Mouse (Mus musculus) activated CD4-positive, CD25-positive, alpha-beta regulatory T cell, adult 4 months (primary cell): Measurements from ENCODE around the gene Olfr1487. TPM values are rescaled to one million over a fixed set of nuclear protein-coding genes. Genes with fewer than 3 reads are reported as not detected.
"Not testable (repeated sequence)": the region's sequence is repeated elsewhere in the genome, so short reads cannot be mapped to it uniquely, and the experiment has no call there.

Source experiments
- ATAC-seq: one replicate; pipeline ENCODE4 v1.8.0; 2017
- polyA plus RNA-seq, 2 experiments: library from polyadenylated mRNA; unstranded; fragments of 100-300 nt; shearing (Covaris generic); gene quantifications; one replicate each; pipeline ENCODE4 v1.2.1; 2017

The Olfr1487 gene
- not detected for polyA plus RNA-seq

- not testable (repeated sequence) for ATAC-seq
Observed at GRCm38 (mm10) chr19:13617075-13617474, at the start of gene Olfr1487. Olfr1487 (plus strand) TSS chr19:13617375.

GRCm38 (mm10) chr19:13583211-13583610 lies 34.0 kb upstream of the Olfr1487 start, which contains the start of gene Olfr1484:
Olfr1484 (plus strand) TSS chr19:13583511.
- ATAC-seq, result no peak

DNA sequence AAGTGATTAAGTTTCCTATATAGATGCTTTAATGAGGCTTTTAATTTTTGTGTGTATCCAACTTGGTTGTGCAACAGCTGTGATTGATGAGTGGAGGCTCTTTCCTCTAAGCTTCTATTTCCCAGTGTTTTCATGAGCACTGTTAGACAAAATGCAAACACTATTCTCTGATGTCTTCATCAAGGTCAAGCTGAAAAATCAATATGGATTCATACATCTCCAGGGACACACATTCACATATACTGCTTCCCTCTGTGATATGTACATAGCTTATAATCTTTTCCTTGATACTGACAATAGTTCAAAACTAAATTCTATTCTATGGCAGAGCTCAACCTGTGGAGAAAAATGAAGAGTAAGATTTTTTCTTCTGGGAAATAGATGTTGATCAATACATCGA lies 14.1 kb downstream of the Olfr1487 start, which contains the start of gene Olfr1489:
Gene Olfr1489, plus strand, starts transcription at position 301 of the 400 bp plus-strand sequence.
- ATAC-seq, result no peak

DNA sequence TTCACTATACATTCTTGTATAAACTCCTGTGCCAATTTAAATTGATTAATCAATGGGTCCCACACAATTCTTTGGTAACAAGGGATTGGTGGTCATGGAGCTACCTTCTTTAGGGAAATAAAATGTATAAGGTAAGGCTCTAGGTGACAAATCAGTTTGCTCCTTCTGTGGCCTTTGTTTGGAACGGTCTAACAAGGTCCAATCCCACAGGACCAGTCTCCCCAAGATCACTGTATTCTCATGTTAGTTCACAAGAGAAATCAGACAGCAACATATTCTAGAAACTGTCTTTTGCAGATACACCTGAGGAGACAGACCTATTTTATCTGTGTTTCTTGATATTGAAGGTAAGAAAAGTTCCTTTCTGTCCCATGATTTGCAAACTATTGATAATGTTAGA lies 33.6 kb downstream of the Olfr1487 start, which contains the start of gene Olfr1490:
Gene Olfr1490, plus strand, starts transcription at position 301 of the 400 bp plus-strand sequence.
- no peak for ATAC-seq

Other genes with a start within 250 kb of the Olfr1487 start
- under 1 TPM in 1 of 2 experiments, not detected in 1; 0.61 TPM for gene Olfr1469, start 209.5 kb upstream of the Olfr1487 start, polyA plus RNA-seq
- not detected for gene Olfr1471, start 174.0 kb upstream of the Olfr1487 start, polyA plus RNA-seq
- under 1 TPM in 1 of 2 experiments, not detected in 1; 0.36 TPM for gene Olfr1472, start 161.3 kb upstream of the Olfr1487 start, polyA plus RNA-seq
- not detected for gene Olfr1474, start 147.8 kb upstream of the Olfr1487 start, polyA plus RNA-seq
- gene Olfr1475, start 137.2 kb upstream of the Olfr1487 start, polyA plus RNA-seq, result not detected
- under 1 TPM in 1 of 2 experiments, not detected in 1; 0.11 TPM for gene Olfr1477, start 116.8 kb upstream of the Olfr1487 start, polyA plus RNA-seq
- not detected for gene Olfr1480, start 89.5 kb upstream of the Olfr1487 start, polyA plus RNA-seq
- not detected for gene Olfr1484, start 33.9 kb upstream of the Olfr1487 start, polyA plus RNA-seq
- not detected for gene Olfr1489, start 14.2 kb downstream of the Olfr1487 start, polyA plus RNA-seq
- gene Olfr1490, start 33.7 kb downstream of the Olfr1487 start, polyA plus RNA-seq, result not detected
- not detected for gene Olfr1491, start 79.9 kb downstream of the Olfr1487 start, polyA plus RNA-seq
- not detected for gene Olfr1493-ps1, start 105.9 kb downstream of the Olfr1487 start, polyA plus RNA-seq
- gene Olfr1494, start 122.4 kb downstream of the Olfr1487 start, polyA plus RNA-seq, result not detected
- not detected for gene Olfr1495, start 147.2 kb downstream of the Olfr1487 start, polyA plus RNA-seq
- gene Olfr1496, start 160.5 kb downstream of the Olfr1487 start, polyA plus RNA-seq, result not detected
- not detected for gene Olfr1497, start 180.8 kb downstream of the Olfr1487 start, polyA plus RNA-seq
- gene Olfr1499, start 202.1 kb downstream of the Olfr1487 start, polyA plus RNA-seq, result under 1 TPM in 1 of 2 experiments, not detected in 1; 0.30 TPM
- not detected for gene Olfr1500, start 213.1 kb downstream of the Olfr1487 start, polyA plus RNA-seq
- under 1 TPM in 1 of 2 experiments, not detected in 1; 0.49 TPM for gene Olfr1501, start 233.3 kb downstream of the Olfr1487 start, polyA plus RNA-seq
- gene Olfr1502, start 244.4 kb downstream of the Olfr1487 start, polyA plus RNA-seq, result not detected